Mouse (Mus musculus) lung, adult 2 months (tissue): ENCODE results near the gene Abca7. TPM values are rescaled to one million over a fixed set of nuclear protein-coding genes. Genes with fewer than 3 reads are reported as not detected.
A peak's percentile ranks its signal among the peaks of the same experiment; 100 is the strongest.

Source experiments
- DNase-seq: peaks from one replicate; pipeline ENCODE4 v3.0.0; 2022
- H3K4me1 ChIP-seq: fragments of 200-500 bp; 2 replicates; pipeline ENCODE4 v1.6.1; 2011; ENCODE audit warnings: low read length; ENCODE audit not compliant: control insufficient read depth, insufficient read depth
- H3K4me3 ChIP-seq: fragments of 200-500 bp; replicated peaks from 2 replicates; pipeline ENCODE3; 2011; ENCODE audit warnings: low read depth, mild to moderate bottlenecking, control low read depth, low read length; ENCODE audit errors: extremely low read depth
- CTCF ChIP-seq: fragments of 200-500 bp; IDR thresholded peaks from 2 replicates; pipeline ENCODE4 v1.5.1; 2011; ENCODE audit warnings: mild to moderate bottlenecking, low read length, control low read depth; ENCODE audit not compliant: insufficient read depth
- POLR2A ChIP-seq: fragments of 200-500 bp; IDR thresholded peaks from 2 replicates; pipeline ENCODE4 v1.6.1; 2011; ENCODE audit warnings: low read depth, mild to moderate bottlenecking, control low read depth, low read length, borderline replicate concordance; ENCODE audit errors: extremely low read depth
- WGBS: fragments of 180-500 bp; shearing (Covaris S2); methylation state at CpG from one replicate; pipeline ENCODE4 v1.1.7; 2018; 5-methylcytosine and 5-hydroxymethylcytosine counted together
- polyA plus RNA-seq: library from polyadenylated mRNA; depleted of rRNA; stranded (reverse); fragments of >200 nt; gene quantifications from 2 replicates; pipeline ENCODE4 v1.2.3, GENCODE M21; 2012

Abca7 gene
- polyA plus RNA-seq, 1 experiment = 38.2 TPM

GRCm38 (mm10) chr10:80017771-80018170 is 21.5 kb downstream of the Abca7 start:
- TF ChIP-seq CTCF (no peak), POLR2A (no peak)
- Histone ChIP-seq H3K4me3 (peak overlapping the region; percentile 19), H3K4me1 (peaks cover 17% of the 10 kb centered on the region)
- peak; percentile 31 for DNase-seq
- WGBS = 73% methylated on average over 14 of the region's 14 CpGs

GRCm38 (mm10) chr10:80018739-80019297 is 22.5 kb downstream of the Abca7 start:
- H3K4me1 ChIP-seq = peaks cover 17% of the 10 kb centered on the region
- peak overlapping the region; percentile 38 for H3K4me3 ChIP-seq
- 4% methylated on average over 14 of the region's 15 CpGs for WGBS
- peak; percentile 51 for DNase-seq
- TF ChIP-seq POLR2A (peak; percentile 41; the same call in 1 of the 2 replicates), CTCF (no peak)

DNA sequence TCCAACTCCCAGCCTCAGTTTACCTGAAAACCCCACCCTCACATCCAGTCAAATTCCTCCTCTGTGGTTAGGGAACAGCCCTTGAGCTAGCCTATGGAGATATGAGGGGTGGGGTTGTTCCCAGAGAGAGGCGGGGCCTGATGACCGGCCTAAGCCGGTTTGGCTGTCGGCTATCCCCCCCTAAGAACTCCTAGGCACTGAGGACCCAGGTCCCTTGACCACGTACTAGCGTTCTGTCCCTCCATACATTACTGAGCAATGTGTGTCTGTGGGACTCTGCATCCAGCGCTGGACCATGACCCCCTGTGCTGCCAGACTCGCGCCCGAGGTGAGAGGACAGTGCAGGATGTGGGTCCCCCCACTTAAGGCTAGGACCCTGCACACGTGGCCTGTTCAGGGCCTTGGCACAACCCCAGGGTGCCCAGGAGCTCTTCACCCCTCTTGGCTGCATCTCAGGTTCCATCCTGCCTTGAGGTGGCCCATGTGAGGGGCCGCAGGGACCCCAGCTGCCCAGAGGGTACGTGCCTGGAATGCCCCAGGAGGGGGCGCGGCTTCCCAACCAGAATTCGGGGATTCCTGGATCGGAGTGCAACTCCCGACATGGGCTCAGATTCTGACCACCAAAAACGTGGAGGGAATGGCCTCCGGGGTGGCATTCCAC is 23.3 kb downstream of the Abca7 start:
- peak; percentile 28 for DNase-seq
- no peak for TF ChIP-seq POLR2A
- no peak for TF ChIP-seq CTCF
- 51% methylated on average over 20 of the region's 20 CpGs for WGBS
- no peak overlapping the region for H3K4me3 ChIP-seq
- peaks cover 21% of the 10 kb centered on the region for H3K4me1 ChIP-seq

- H3K4me3 ChIP-seq = no peak overlapping the region
- DNase-seq = no peak
- peaks cover 22% of the 10 kb centered on the region for H3K4me1 ChIP-seq
- TF ChIP-seq POLR2A (no peak), CTCF (no peak)
- 62% methylated on average over 11 of the region's 11 CpGs for WGBS
These were observed 23.9 kb downstream of the Abca7 start for GRCm38 (mm10) chr10:80020191-80020590.

- no peak for DNase-seq
- 77% methylated on average over 18 of the region's 18 CpGs for WGBS
- Histone ChIP-seq H3K4me1 (peaks cover 25% of the 10 kb centered on the region), H3K4me3 (no peak overlapping the region)
- TF ChIP-seq CTCF = no peak
- no peak for TF ChIP-seq POLR2A
These were observed 24.5 kb downstream of the Abca7 start for GRCm38 (mm10) chr10:80020603-80021319.

GRCm38 (mm10) chr10:80021320-80021641 is 25.0 kb downstream of the Abca7 start:
- Histone ChIP-seq H3K4me3 (no peak overlapping the region), H3K4me1 (peaks cover 25% of the 10 kb centered on the region)
- DNase-seq = no peak
- 86% methylated on average over 13 of the region's 13 CpGs for WGBS
- TF ChIP-seq POLR2A (no peak), CTCF (no peak)

DNA sequence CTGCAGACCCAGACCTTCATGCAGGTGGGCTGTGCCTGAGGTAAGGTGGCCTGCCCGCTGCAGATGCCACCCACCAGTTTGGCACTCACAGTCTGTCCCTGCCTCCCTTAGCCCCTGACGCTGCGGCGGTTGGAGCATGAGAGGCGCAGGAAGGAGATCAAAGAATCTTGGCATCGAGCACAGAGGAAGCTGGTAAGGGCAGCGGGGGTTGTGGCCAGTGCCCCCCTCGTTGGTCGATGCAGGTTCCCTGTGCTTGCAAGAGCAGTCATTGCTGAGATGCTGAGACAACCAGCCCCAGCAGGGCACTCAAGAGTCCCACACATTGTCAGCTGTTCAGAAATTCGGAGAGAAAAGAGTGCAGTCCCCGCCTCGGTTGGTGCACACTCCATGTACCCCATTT is 25.9 kb downstream of the Abca7 start:
- H3K4me1 ChIP-seq = peaks cover 24% of the 10 kb centered on the region
- H3K4me3 ChIP-seq = no peak overlapping the region
- no peak for DNase-seq
- WGBS = 66% methylated on average over 12 of the region's 12 CpGs
- no peak for TF ChIP-seq CTCF

DNA sequence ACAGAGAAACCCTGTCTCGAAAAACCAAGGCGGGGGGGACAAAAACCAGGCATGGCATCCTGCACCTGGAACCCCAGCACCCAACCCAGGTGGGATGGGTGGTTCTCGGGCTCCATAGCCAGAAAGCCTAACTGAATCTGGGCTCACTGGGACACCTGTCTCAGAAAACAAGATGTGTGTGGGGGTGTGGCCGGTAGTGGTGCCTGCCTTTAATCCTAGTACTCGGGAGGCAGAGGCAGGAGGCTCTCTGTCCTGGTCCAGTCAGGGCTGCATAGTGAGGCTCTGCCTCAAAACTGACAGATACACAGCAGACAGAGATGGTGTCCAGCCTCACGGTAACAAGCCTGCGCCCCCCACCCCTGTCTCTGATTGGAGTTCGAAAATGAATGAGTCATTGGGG is 26.5 kb downstream of the Abca7 start:
- peaks cover 23% of the 10 kb centered on the region for H3K4me1 ChIP-seq
- WGBS = 93% methylated on average over 8 of the region's 8 CpGs
- no peak overlapping the region for H3K4me3 ChIP-seq
- no peak for DNase-seq
- TF ChIP-seq POLR2A = no peak
- TF ChIP-seq CTCF = no peak

GRCm38 (mm10) chr10:80023758-80024157 is 27.5 kb downstream of the Abca7 start:
- no peak for TF ChIP-seq POLR2A
- no peak for TF ChIP-seq CTCF
- Histone ChIP-seq H3K4me1 (peaks cover 18% of the 10 kb centered on the region), H3K4me3 (no peak overlapping the region)
- no peak for DNase-seq
- WGBS = 54% methylated on average over 5 of the region's 5 CpGs
